ENCODE assay signal across 10 mouse cellular contexts in the genomic region with DNA sequence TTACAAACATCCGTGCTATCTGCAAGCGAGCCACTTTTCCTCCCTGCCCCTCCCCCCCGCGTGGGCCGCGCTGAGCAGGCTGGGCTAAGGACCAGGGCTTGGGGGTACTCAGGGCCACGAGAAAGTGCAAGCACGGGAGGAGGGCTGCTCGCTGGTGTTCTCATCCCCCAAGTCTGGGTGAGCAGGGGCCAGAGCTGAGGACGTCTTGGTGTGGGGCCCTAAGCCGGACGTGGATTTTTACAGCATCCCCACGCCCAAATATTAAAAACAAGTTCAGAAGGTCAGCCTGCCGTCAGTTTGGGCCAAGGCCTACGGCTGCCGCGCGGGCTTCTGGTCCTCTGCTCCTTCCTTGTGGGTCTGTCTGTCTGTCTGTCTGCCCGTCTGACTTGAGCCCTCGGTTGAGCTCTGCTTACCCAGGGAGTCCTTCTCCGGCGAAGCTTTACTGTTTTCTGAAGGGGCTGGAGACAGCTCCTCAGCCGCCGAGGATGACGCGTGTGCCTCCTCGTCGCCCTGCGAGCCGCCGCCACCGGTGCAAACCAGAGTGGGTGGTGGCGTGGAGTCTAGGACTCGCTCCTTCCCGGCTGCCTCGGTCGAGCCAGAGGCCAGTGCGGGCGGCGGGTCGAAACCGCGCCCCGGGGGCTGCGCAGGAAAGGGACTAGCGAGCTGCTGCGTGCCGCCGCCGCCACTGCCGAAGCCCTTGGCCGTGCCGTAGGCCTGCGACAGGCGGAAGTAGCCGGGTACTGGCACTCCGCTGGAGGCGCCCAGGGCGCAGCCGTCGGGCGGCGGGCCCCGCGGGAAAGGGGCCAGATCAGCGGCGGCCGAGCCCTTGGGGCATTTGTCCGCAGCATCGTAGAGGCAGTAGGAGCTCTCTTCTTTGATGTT. TPM values are rescaled to one million over a fixed set of nuclear protein-coding genes. Genes with fewer than 3 reads are reported as not detected.
DNase-seq lines count a peak whose midpoint lies in the region; ATAC-seq and TF ChIP-seq lines count a peak whose summit lies in the region.
"Had no signal": no experiment of that assay in that cellular context is flagged by ENCODE, and none has a peak within 500 bp of the region (broad histone marks: within the 10 kb centered on the region; RNA-seq: fewer than 3 reads in every experiment).

No protein-coding gene starts in this region.

- no peak overlapping the region for H3K27ac ChIP-seq in heart, adult 2 months
- H3K27ac ChIP-seq in intestine, embryonic 16.5 days (ENCODE audit: low read length): 0 out of 2 replicates have a peak overlapping the region, but pooled peaks have one; percentile 1
- no peak overlapping the region for H3K27ac ChIP-seq in liver, postnatal 0 days (ENCODE audit: low read depth)
- H3K27ac ChIP-seq in forebrain, embryonic 13.5 days: no peak overlapping the region

- no peak for TF ChIP-seq POLR2A in heart, adult 2 months (IDR thresholded peaks at IDR 0.05; ENCODE audit: insufficient read depth, low read depth, low read length)

- TF ChIP-seq CTCF in heart, adult 2 months (IDR thresholded peaks at IDR 0.05): no peak
- no peak for TF ChIP-seq CTCF in Patski (IDR thresholded peaks at IDR 0.05)
- no peak for TF ChIP-seq CTCF in liver, postnatal 0 days (IDR thresholded peaks at IDR 0.05; ENCODE audit: low read depth)

- H3K4me2 ChIP-seq in intestine, embryonic 16.5 days (ENCODE audit: low read depth, low read length): peak overlapping the region; percentile 3; the same call in 1 of the 2 replicates
- no peak overlapping the region for H3K4me2 ChIP-seq in liver, postnatal 0 days (ENCODE audit: low read depth, low read length)
- no peak overlapping the region for H3K4me2 ChIP-seq in forebrain, embryonic 13.5 days

- WGBS in heart, adult 2 months: 1% methylated on average over 70 of the region's 70 CpGs
- 2% methylated on average over 70 of the region's 70 CpGs for WGBS in intestine, embryonic 16.5 days
- WGBS in liver, postnatal 0 days (ENCODE audit: insufficient replicate concordance): 2% methylated on average over 64 of the region's 70 CpGs
- 2% methylated on average over 70 of the region's 70 CpGs for WGBS in forebrain, embryonic 13.5 days

- no peaks in the 10 kb centered on the region; the same call in 1 of the 2 replicates for H3K4me1 ChIP-seq in heart, adult 2 months (ENCODE audit: control insufficient read depth, insufficient read depth, low read length)
- no peaks in the 10 kb centered on the region for H3K4me1 ChIP-seq in intestine, embryonic 16.5 days (ENCODE audit: control insufficient read depth, insufficient read depth, low read length)
- 0 out of 2 replicates have a peak, but pooled peaks cover 2% of the 10 kb centered on the region for H3K4me1 ChIP-seq in liver, postnatal 0 days (ENCODE audit: insufficient read depth)
- H3K4me1 ChIP-seq in forebrain, embryonic 13.5 days: no peaks in the 10 kb centered on the region

- peak; percentile 19 to 37 for DNase-seq in heart, adult 2 months
- DNase-seq in heart, adult 8-10 months (ENCODE audit: low spot score): no peak
- DNase-seq in Patski (ENCODE audit: low read depth, low spot score): peak; percentile 31
- DNase-seq in liver, postnatal 0 days: no peak
- no peak for DNase-seq in left cerebral cortex, adult 11 months (ENCODE audit: low spot score)
- no peak for DNase-seq in yolk sac, embryonic 10.5 days (ENCODE audit: low spot score)
- DNase-seq: cerebellum, adult 9-10 months had no signal

- in situ Hi-C loops in Patski (cut with MboI; ENCODE audit: low pct_unique_long_range_greater_than_20kb): loop anchor here (25.0 kb wide), 1 partner anchor 1246 kb away; no protein-coding TSS in a partner anchor

- no peak for TF ChIP-seq EP300 in heart, adult 2 months (IDR thresholded peaks at IDR 0.05; ENCODE audit: insufficient read depth, low read depth, low read length)
- no peak for TF ChIP-seq EP300 in liver, postnatal 0 days (IDR thresholded peaks at IDR 0.05; ENCODE audit: low read depth)

- intact Hi-C loops in heart, adult 2 months (cut with DNase I): no loop called here

- H3K79me2 ChIP-seq in heart, adult 2 months (replicated peaks; ENCODE audit: control insufficient read depth, insufficient read depth, low read length): no peaks in the 10 kb centered on the region

- H3K27me3 ChIP-seq in heart, adult 2 months (ENCODE audit: control insufficient read depth, insufficient read depth, low read length): peaks cover 54% of the 10 kb centered on the region
- no peaks in the 10 kb centered on the region for H3K27me3 ChIP-seq in Patski
- H3K27me3 ChIP-seq in intestine, embryonic 16.5 days (replicated peaks; ENCODE audit: control insufficient read depth, insufficient read depth, low read length): peaks cover 78% of the 10 kb centered on the region
- peaks cover 99% of the 10 kb centered on the region for H3K27me3 ChIP-seq in liver, postnatal 0 days (ENCODE audit: insufficient read depth, low read length)
- peaks cover 98% of the 10 kb centered on the region for H3K27me3 ChIP-seq in forebrain, embryonic 13.5 days

- CTCF ChIA-PET in Patski (lab: Charles Lee): interaction anchor here (0.6 to 1.6 kb wide), 5 partner anchors 10 to 232 kb away, joined by 3 to 8 read pairs (median 4); partner anchors contain the start of gene Hoxa7

- no peak for ATAC-seq in Patski
- ATAC-seq in intestine, embryonic 16.5 days: peak; percentile 26; the same call in 1 of the 2 replicates
- no peak for ATAC-seq in liver, postnatal 0 days
- ATAC-seq in forebrain, embryonic 13.5 days: no peak

- no peak overlapping the region for H3K4me3 ChIP-seq in heart, adult 2 months
- H3K4me3 ChIP-seq in intestine, embryonic 16.5 days (ENCODE audit: low read length): peak overlapping the region; percentile 35
- H3K4me3 ChIP-seq in liver, postnatal 0 days (ENCODE audit: low read depth, low read length): 0 out of 2 replicates have a peak overlapping the region, but pooled peaks have one; percentile 6
- no peak overlapping the region for H3K4me3 ChIP-seq in forebrain, embryonic 13.5 days

- no peak overlapping the region for H3K9ac ChIP-seq in heart, adult 2 months (ENCODE audit: low read depth, low read length)
- peak overlapping the region; percentile 45 for H3K9ac ChIP-seq in intestine, embryonic 16.5 days (ENCODE audit: low read depth, low read length)
- no peak overlapping the region for H3K9ac ChIP-seq in liver, postnatal 0 days (replicated peaks)
- no peak overlapping the region for H3K9ac ChIP-seq in forebrain, embryonic 13.5 days

- POLR2A ChIA-PET in Patski (lab: Charles Lee): interaction anchor here (1.9 to 37.4 kb wide), 4 partner anchors 5 to 73 kb away, joined by 8 to 778 read pairs (median 578); partner anchors contain the start of genes 5730596B20Rik, Gm28308, Hoxa10 and Hoxa11

- H3K36me3 ChIP-seq in heart, adult 2 months (ENCODE audit: control insufficient read depth, insufficient read depth, low read length): no peaks in the 10 kb centered on the region
- no peaks in the 10 kb centered on the region for H3K36me3 ChIP-seq in intestine, embryonic 16.5 days (ENCODE audit: control insufficient read depth, insufficient read depth, low read length)
- no peaks in the 10 kb centered on the region for H3K36me3 ChIP-seq in liver, postnatal 0 days (replicated peaks; ENCODE audit: insufficient read depth, low read length)
- no peaks in the 10 kb centered on the region for H3K36me3 ChIP-seq in forebrain, embryonic 13.5 days (ENCODE audit: poor library complexity, severe bottlenecking)

- H3K9me3 ChIP-seq in intestine, embryonic 16.5 days (ENCODE audit: control insufficient read depth, low read length): no peaks in the 10 kb centered on the region
- H3K9me3 ChIP-seq in liver, postnatal 0 days (ENCODE audit: low read length): no peaks in the 10 kb centered on the region
- H3K9me3 ChIP-seq in forebrain, embryonic 13.5 days (replicated peaks): no peaks in the 10 kb centered on the region

RNA-seq across cellular contexts. Expression of gene Hoxa9, which starts 2.9 kb away (rescaled TPM):
- total RNA-seq in heart, adult 2 months (2021): not detected
- 0.04 and 0.06 TPM in 2 replicates for polyA plus RNA-seq in heart, adult 2 months (2012; rRNA removed)
- total RNA-seq in heart, adult 8-10 months (2022): not detected
- 76.7 TPM for polyA plus RNA-seq in Patski (2021)
- 3.0 and 3.2 TPM in 2 replicates for polyA plus RNA-seq in intestine, embryonic 16.5 days (2015; fragmentation: Nextera tagmentation; extraction: Ambion mirVana)
- polyA plus RNA-seq in liver, postnatal 0 days (2015; fragmentation: Nextera tagmentation; extraction: Ambion mirVana): 0.11 and 0.26 TPM in 2 replicates
- not detected in 2 replicates for polyA plus RNA-seq in forebrain, embryonic 13.5 days (2015; fragmentation: Nextera tagmentation; extraction: Ambion mirVana)

RNA-seq across cellular contexts. Expression of gene Hoxa10, which starts 6.9 kb away (rescaled TPM):
- not detected for total RNA-seq in heart, adult 2 months (2021)
- not detected in 2 replicates for polyA plus RNA-seq in heart, adult 2 months (2012; rRNA removed)
- total RNA-seq in heart, adult 8-10 months (2022): not detected
- polyA plus RNA-seq in Patski (2021): 104 TPM
- polyA plus RNA-seq in intestine, embryonic 16.5 days (2015; fragmentation: Nextera tagmentation; extraction: Ambion mirVana): 8.6 and 10.0 TPM in 2 replicates
- polyA plus RNA-seq in liver, postnatal 0 days (2015; fragmentation: Nextera tagmentation; extraction: Ambion mirVana): not detected in 2 replicates
- polyA plus RNA-seq in forebrain, embryonic 13.5 days (2015; fragmentation: Nextera tagmentation; extraction: Ambion mirVana): 0.09 TPM in 1 of 2 replicates, not detected in the other

RNA-seq across cellular contexts. Expression of gene Hoxa11, which starts 11.8 kb away (rescaled TPM):
- not detected for total RNA-seq in heart, adult 2 months (2021)
- polyA plus RNA-seq in heart, adult 2 months (2012; rRNA removed): not detected in 2 replicates
- not detected for total RNA-seq in heart, adult 8-10 months (2022)
- 19.3 TPM for polyA plus RNA-seq in Patski (2021)
- 1.4 and 1.9 TPM in 2 replicates for polyA plus RNA-seq in intestine, embryonic 16.5 days (2015; fragmentation: Nextera tagmentation; extraction: Ambion mirVana)
- polyA plus RNA-seq in liver, postnatal 0 days (2015; fragmentation: Nextera tagmentation; extraction: Ambion mirVana): not detected in 2 replicates
- polyA plus RNA-seq in forebrain, embryonic 13.5 days (2015; fragmentation: Nextera tagmentation; extraction: Ambion mirVana): 0.12 TPM in 1 of 2 replicates, not detected in the other
- polyA plus RNA-seq: large intestine, adult 2 months had no signal

RNA-seq across cellular contexts. Expression of gene Hoxa7, which starts 12.1 kb away (rescaled TPM):
- total RNA-seq in heart, adult 2 months (2021): under 1 TPM; 0.25 to 0.50 TPM
- polyA plus RNA-seq in heart, adult 2 months (2012; rRNA removed): 0.26 and 0.31 TPM in 2 replicates
- total RNA-seq in heart, adult 8-10 months (2022): under 1 TPM in 3 of 4 experiments, not detected in 1; 0.19 to 0.55 (median 0.31) TPM
- 51.6 TPM for polyA plus RNA-seq in Patski (2021)
- polyA plus RNA-seq in intestine, embryonic 16.5 days (2015; fragmentation: Nextera tagmentation; extraction: Ambion mirVana): 6.0 and 8.2 TPM in 2 replicates
- polyA plus RNA-seq in liver, postnatal 0 days (2015; fragmentation: Nextera tagmentation; extraction: Ambion mirVana): 0.39 and 0.50 TPM in 2 replicates
- polyA plus RNA-seq in forebrain, embryonic 13.5 days (2015; fragmentation: Nextera tagmentation; extraction: Ambion mirVana): not detected in 2 replicates

RNA-seq across cellular contexts. Expression of gene Gm28308, which starts 20.6 kb away (rescaled TPM):
- total RNA-seq in heart, adult 2 months (2021): not detected
- not detected in 2 replicates for polyA plus RNA-seq in heart, adult 2 months (2012; rRNA removed)
- total RNA-seq in heart, adult 8-10 months (2022): under 1 TPM in 1 of 4 experiments, not detected in 3; 0.54 TPM
- polyA plus RNA-seq in Patski (2021): 8.7 TPM
- not detected in 2 replicates for polyA plus RNA-seq in intestine, embryonic 16.5 days (2015; fragmentation: Nextera tagmentation; extraction: Ambion mirVana)
- not detected in 2 replicates for polyA plus RNA-seq in liver, postnatal 0 days (2015; fragmentation: Nextera tagmentation; extraction: Ambion mirVana)
- not detected in 2 replicates for polyA plus RNA-seq in forebrain, embryonic 13.5 days (2015; fragmentation: Nextera tagmentation; extraction: Ambion mirVana)

Comparison
In these comparisons a context has a peak if more than half of its experiments do, and no peak if none do; other contexts are left out.
1. DNase-seq: peak in heart, adult 2 months (2 of 2) and Patski (single experiment); none in heart, adult 8-10 months (single experiment), liver, postnatal 0 days (single experiment), left cerebral cortex, adult 11 months (single experiment) and yolk sac, embryonic 10.5 days (single experiment).
2. H3K4me3 ChIP-seq: peak in intestine, embryonic 16.5 days (single experiment) and liver, postnatal 0 days (single experiment); none in heart, adult 2 months (single experiment) and forebrain, embryonic 13.5 days (single experiment).
3. RNA of gene Hoxa9, which starts 2.9 kb away (polyA plus RNA-seq): 76.7 TPM in Patski (single experiment); 3.0 to 3.2 TPM in intestine, embryonic 16.5 days, 0.11 to 0.26 TPM in liver, postnatal 0 days, 0.04 to 0.06 TPM in heart, adult 2 months and not detected in forebrain, embryonic 13.5 days; every median in the first group is over 10 times any median in the second.